Comparison of ENCODE assay signal across 26 mouse cellular contexts in the genomic region with DNA sequence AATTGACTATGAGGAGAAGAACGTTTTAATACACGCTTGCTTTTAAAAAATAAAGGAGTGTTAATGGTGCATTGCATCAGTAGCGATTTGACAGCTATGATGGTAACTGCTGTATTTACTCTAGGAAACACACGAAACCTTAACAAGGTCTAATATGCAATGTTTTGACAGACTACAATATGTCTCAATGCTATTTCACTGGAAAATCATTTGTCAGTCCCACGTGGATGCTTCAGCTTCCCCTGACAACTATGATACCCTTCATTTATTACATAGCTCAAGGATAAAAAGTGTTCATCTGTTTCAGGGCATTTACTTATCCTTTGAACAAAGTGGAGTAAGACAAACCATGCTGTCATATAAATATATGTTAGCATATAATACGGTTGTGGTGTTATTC.
DNase-seq lines count a peak whose midpoint lies in the region; ATAC-seq and TF ChIP-seq lines count a peak whose summit lies in the region.
"Had no signal": no experiment of that assay in that cellular context is flagged by ENCODE, and none has a peak within 500 bp of the region (broad histone marks: within the 10 kb centered on the region; RNA-seq: fewer than 3 reads in every experiment).

No protein-coding gene starts in this region.

- no peaks in the 10 kb centered on the region for H3K4me1 ChIP-seq in forebrain, embryonic 14.5 days (ENCODE audit: control insufficient read depth, insufficient read depth, low read length)
- no peaks in the 10 kb centered on the region for H3K4me1 ChIP-seq in forebrain, embryonic 10.5 days
- no peaks in the 10 kb centered on the region for H3K4me1 ChIP-seq in embryonic facial prominence, embryonic 14.5 days (ENCODE audit: control insufficient read depth, insufficient read depth, low read length)
- H3K4me1 ChIP-seq: embryonic facial prominence, embryonic 15.5 days; heart, embryonic 10.5 days; heart, embryonic 13.5 days had no signal

- no peaks in the 10 kb centered on the region for H3K27me3 ChIP-seq in forebrain, embryonic 14.5 days (replicated peaks; ENCODE audit: control insufficient read depth, insufficient read depth, low read length)
- no peaks in the 10 kb centered on the region for H3K27me3 ChIP-seq in forebrain, embryonic 10.5 days (ENCODE audit: poor library complexity, severe bottlenecking)
- H3K27me3 ChIP-seq in embryonic facial prominence, embryonic 14.5 days (replicated peaks; ENCODE audit: control insufficient read depth, insufficient read depth, low read length), result no peaks in the 10 kb centered on the region
- H3K27me3 ChIP-seq: embryonic facial prominence, embryonic 15.5 days; heart, embryonic 13.5 days had no signal

- DNase-seq in forebrain, embryonic 14.5 days (ENCODE audit: low spot score), result peak; percentile 27
- DNase-seq in forebrain, embryonic 10.5 days (ENCODE audit: extremely low spot score, low spot score), result no peak
- peak; percentile 40 for DNase-seq in brain, embryonic 14.5 days (ENCODE audit: low read depth)
- peak; percentile 1 for DNase-seq in embryonic facial prominence, embryonic 14.5 days (ENCODE audit: low spot score)
- no peak for DNase-seq in adrenal gland, adult 18-20 months (ENCODE audit: low spot score in 2 of 2)
- no peak for DNase-seq in lung, postnatal 10 days
- DNase-seq: adrenal gland, postnatal 10 days; adrenal gland, postnatal 36 days; cerebellum, adult 11 months; cerebellum, adult 2 months; cerebellum, adult 9-11 months; cerebellum, postnatal 25 days; gastrocnemius, postnatal 10 days; gastrocnemius, postnatal 36 days; heart, adult 2 months; heart, postnatal 14 days; heart, postnatal 4 days; kidney, adult 18-20 months had no signal

- no peaks in the 10 kb centered on the region for H3K9me3 ChIP-seq in forebrain, embryonic 14.5 days (replicated peaks; ENCODE audit: control insufficient read depth, low read length)
- no peaks in the 10 kb centered on the region for H3K9me3 ChIP-seq in forebrain, embryonic 10.5 days
- no peaks in the 10 kb centered on the region for H3K9me3 ChIP-seq in embryonic facial prominence, embryonic 14.5 days (ENCODE audit: control insufficient read depth, low read length)
- H3K9me3 ChIP-seq: embryonic facial prominence, embryonic 15.5 days; heart, embryonic 10.5 days; heart, embryonic 13.5 days had no signal

- H3K4me2 ChIP-seq in forebrain, embryonic 14.5 days (ENCODE audit: low read length), result no peak overlapping the region
- no peak overlapping the region for H3K4me2 ChIP-seq in embryonic facial prominence, embryonic 14.5 days (ENCODE audit: low read depth, low read length)
- H3K4me2 ChIP-seq: embryonic facial prominence, embryonic 15.5 days; heart, embryonic 13.5 days; hindbrain, embryonic 14.5 days had no signal

- ATAC-seq in forebrain, embryonic 14.5 days, result no peak
- no peak for ATAC-seq in embryonic facial prominence, embryonic 14.5 days (ENCODE audit: low read depth)
- ATAC-seq: CD4-positive, CD25-positive, alpha-beta regulatory T cell, adult 4 months; hindbrain, postnatal 0 days; inflammation-experienced regulatory T-cells, adult 6 months; intestine, embryonic 16.5 days had no signal

- H3K36me3 ChIP-seq in forebrain, embryonic 14.5 days (ENCODE audit: control insufficient read depth, insufficient read depth, low read length), result no peaks in the 10 kb centered on the region
- no peaks in the 10 kb centered on the region for H3K36me3 ChIP-seq in forebrain, embryonic 10.5 days (replicated peaks)
- H3K36me3 ChIP-seq in embryonic facial prominence, embryonic 14.5 days (ENCODE audit: control insufficient read depth, insufficient read depth, low read length), result no peaks in the 10 kb centered on the region
- H3K36me3 ChIP-seq: embryonic facial prominence, embryonic 15.5 days; heart, embryonic 10.5 days; heart, embryonic 13.5 days had no signal

- H3K27ac ChIP-seq in forebrain, embryonic 14.5 days (ENCODE audit: low read depth, low read length), result no peak overlapping the region
- no peak overlapping the region for H3K27ac ChIP-seq in forebrain, embryonic 10.5 days
- H3K27ac ChIP-seq in embryonic facial prominence, embryonic 14.5 days (replicated peaks; ENCODE audit: low read depth, low read length), result no peak overlapping the region
- H3K27ac ChIP-seq: embryonic facial prominence, embryonic 15.5 days; heart, adult 2 months; heart, embryonic 10.5 days; heart, embryonic 13.5 days; hindbrain, embryonic 14.5 days; hindbrain, postnatal 0 days had no signal

- TF ChIP-seq POLR2A in brain, embryonic 14.5 days (IDR thresholded peaks at IDR 0.05; ENCODE audit: borderline replicate concordance, extremely low read depth, insufficient read depth, insufficient read length, poor library complexity, severe bottlenecking), result no peak

- 81% methylated on average over 6 of the region's 6 CpGs for WGBS in forebrain, embryonic 14.5 days
- 90% methylated on average over 6 of the region's 6 CpGs for WGBS in forebrain, embryonic 10.5 days
- WGBS in embryonic facial prominence, embryonic 14.5 days, result 71% methylated on average over 6 of the region's 6 CpGs

- no peak for TF ChIP-seq CTCF in brain, embryonic 14.5 days (IDR thresholded peaks at IDR 0.05; ENCODE audit: borderline replicate concordance, extremely low read depth, insufficient read depth, insufficient read length)

- no peak overlapping the region for H3K9ac ChIP-seq in forebrain, embryonic 14.5 days (ENCODE audit: low read length)
- H3K9ac ChIP-seq in embryonic facial prominence, embryonic 14.5 days (ENCODE audit: low read depth, low read length), result no peak overlapping the region
- H3K9ac ChIP-seq: embryonic facial prominence, embryonic 15.5 days; heart, embryonic 13.5 days; hindbrain, embryonic 14.5 days had no signal

- no peak overlapping the region for H3K4me3 ChIP-seq in forebrain, embryonic 14.5 days (ENCODE audit: low read depth, low read length)
- no peak overlapping the region for H3K4me3 ChIP-seq in forebrain, embryonic 10.5 days
- H3K4me3 ChIP-seq in embryonic facial prominence, embryonic 14.5 days (ENCODE audit: low read depth, low read length), result no peak overlapping the region
- H3K4me3 ChIP-seq: embryonic facial prominence, embryonic 15.5 days; heart, adult 2 months; heart, embryonic 10.5 days; heart, embryonic 13.5 days had no signal

Comparison
In these comparisons a context has a peak if more than half of its experiments do, and no peak if none do; other contexts are left out.
1. DNase-seq: peak in forebrain, embryonic 14.5 days (single experiment), brain, embryonic 14.5 days (single experiment) and embryonic facial prominence, embryonic 14.5 days (single experiment); none in forebrain, embryonic 10.5 days (single experiment), adrenal gland, adult 18-20 months (0 of 2) and lung, postnatal 10 days (single experiment).